Mouse (Mus musculus): Measurements from ENCODE around the gene Ckmt1. TPM values are rescaled to one million over a fixed set of nuclear protein-coding genes. Genes with fewer than 3 reads are reported as not detected.

Gene Ckmt1
- polyA plus RNA-seq (2017; shearing (Covaris generic)) = under 1 TPM in 1 of 2 experiments, not detected in 1; 0.27 TPM

GRCm38 (mm10) chr2:121357494-121357893 lies at the start of gene Ckmt1:
Gene Ckmt1, plus strand, starts transcription at chr2:121357714.

DNA sequence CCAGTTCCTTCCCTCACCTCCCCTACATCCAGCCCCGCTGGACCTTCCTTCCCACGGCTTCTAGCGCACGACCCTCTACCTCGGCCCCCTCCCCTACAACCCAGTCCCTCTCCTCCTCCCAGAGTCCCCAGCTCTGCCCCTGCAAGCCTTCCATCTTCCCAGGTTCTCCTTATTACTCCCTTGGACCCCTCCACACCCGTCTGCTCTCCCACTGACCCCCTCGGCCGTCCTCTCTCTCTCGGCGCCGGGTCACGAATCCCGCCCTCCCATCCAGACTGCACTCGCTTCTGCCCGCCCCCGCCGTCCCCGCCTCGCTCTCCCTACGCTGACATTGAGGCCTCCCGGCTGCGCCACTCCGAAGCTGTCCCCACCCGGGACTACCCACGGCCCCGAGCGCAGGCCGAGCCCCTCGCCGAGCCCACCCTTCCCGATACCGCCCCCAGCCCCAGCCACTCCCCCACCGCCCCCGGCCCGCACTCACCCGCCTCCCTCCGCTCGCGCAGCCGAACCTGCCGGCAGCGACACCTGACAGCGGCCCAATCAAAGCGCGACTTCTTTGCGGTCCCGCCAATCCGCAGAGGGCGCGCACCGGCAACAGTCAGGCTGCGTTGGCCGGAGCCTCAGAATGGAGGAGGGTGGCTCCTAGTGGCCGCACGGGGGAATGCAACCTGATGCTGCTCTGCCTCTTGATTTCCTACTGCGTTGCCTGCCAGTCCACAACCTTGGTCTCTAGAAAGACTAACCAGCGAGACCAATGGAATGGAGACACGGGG lies 2.5 kb upstream of the Ckmt1 start, which contains the start of gene Ppip5k1:
TSS of gene Ppip5k1 (minus strand) at position 577 of the 773 bp plus-strand sequence.

GRCm38 (mm10) chr2:121386961-121387575 lies 29.6 kb downstream of the Ckmt1 start, which contains the start of gene Strc:
Gene Strc, minus strand, starts transcription at chr2:121387168.

Other genes starting within 250 kb of the Ckmt1 start
- under 1 TPM in 1 of 2 experiments, not detected in 1; 0.10 TPM for gene Tgm7, start 247.9 kb upstream of the Ckmt1 start, polyA plus RNA-seq (2017; shearing (Covaris generic))
- gene Adal, start 217.3 kb upstream of the Ckmt1 start, polyA plus RNA-seq (2017; shearing (Covaris generic)) = 10 to 100 TPM; 16.4 to 20.5 TPM
- 10 to 100 TPM; 17.9 to 19.7 TPM for gene Lcmt2, start 217.1 kb upstream of the Ckmt1 start, polyA plus RNA-seq (2017; shearing (Covaris generic))
- gene Tubgcp4, start 187.1 kb upstream of the Ckmt1 start, polyA plus RNA-seq (2017; shearing (Covaris generic)) = 10 to 100 TPM; 74.4 to 82.9 TPM
- 10 to 100 TPM; 27.1 to 45.5 TPM for gene Zscan29, start 186.6 kb upstream of the Ckmt1 start, polyA plus RNA-seq (2017; shearing (Covaris generic))
- 10 to 100 TPM; 28.1 to 45.6 TPM for gene Trp53bp1, start 86.3 kb upstream of the Ckmt1 start, polyA plus RNA-seq (2017; shearing (Covaris generic))
- gene Map1a, start 68.1 kb upstream of the Ckmt1 start, polyA plus RNA-seq (2017; shearing (Covaris generic)) = under 1 TPM; 0.01 to 0.14 TPM
- gene Ppip5k1, start 2.3 kb upstream of the Ckmt1 start, polyA plus RNA-seq (2017; shearing (Covaris generic)) = 10 to 100 TPM in 1 of 2 experiments, 1 to 10 TPM in 1; 8.9 to 11.3 TPM
- under 1 TPM; 0.07 to 0.12 TPM for gene Strc, start 29.5 kb downstream of the Ckmt1 start, polyA plus RNA-seq (2017; shearing (Covaris generic))
- 100 to 1,000 TPM; 589 to 791 TPM for gene Pdia3, start 56.1 kb downstream of the Ckmt1 start, polyA plus RNA-seq (2017; shearing (Covaris generic))
- gene Catsper2, start 56.1 kb downstream of the Ckmt1 start, polyA plus RNA-seq (2017; shearing (Covaris generic)) = 1 to 10 TPM; 2.6 to 2.8 TPM
- gene Ell3, start 86.6 kb downstream of the Ckmt1 start, polyA plus RNA-seq (2017; shearing (Covaris generic)) = 1 to 10 TPM in 1 of 2 experiments, under 1 TPM in 1; 0.66 to 1.2 TPM
- 100 to 1,000 TPM; 488 to 517 TPM for gene Serf2, start 91.5 kb downstream of the Ckmt1 start, polyA plus RNA-seq (2017; shearing (Covaris generic))
- 100 to 1,000 TPM; 160 to 176 TPM for gene Hypk, start 95.6 kb downstream of the Ckmt1 start, polyA plus RNA-seq (2017; shearing (Covaris generic))
- gene Serinc4, start 99.1 kb downstream of the Ckmt1 start, polyA plus RNA-seq (2017; shearing (Covaris generic)) = 1 to 10 TPM in 1 of 2 experiments, under 1 TPM in 1; 0.33 to 1.2 TPM
- 10 to 100 TPM; 80.2 to 85.9 TPM for gene Mfap1b, start 116.4 kb downstream of the Ckmt1 start, polyA plus RNA-seq (2017; shearing (Covaris generic))
- gene Mfap1a, start 149.0 kb downstream of the Ckmt1 start, polyA plus RNA-seq (2017; shearing (Covaris generic)) = 10 to 100 TPM; 29.0 to 30.1 TPM
- gene Wdr76, start 149.0 kb downstream of the Ckmt1 start, polyA plus RNA-seq (2017; shearing (Covaris generic)) = 1 to 10 TPM; 7.2 to 9.3 TPM